Mouse (Mus musculus) ovary, postnatal 10 days (tissue): ENCODE measurements around the gene Cyp11a1.

ENCODE experiments used
- DNase-seq: peaks from one replicate; pipeline ENCODE4 v3.0.0; 2022; ENCODE audit warnings: low spot score

Gene Cyp11a1

GRCm38 (mm10) chr9:57972776-57973439 lies 33.3 kb upstream of the Cyp11a1 start:
- DNase-seq: no peak

GRCm38 (mm10) chr9:57973440-57974066 lies 32.7 kb upstream of the Cyp11a1 start:
- DNase-seq: no peak

- DNase-seq: no peak
Measured at GRCm38 (mm10) chr9:57974221-57974620, 32.0 kb upstream of the Cyp11a1 start.

- DNase-seq: no peak
Measured at GRCm38 (mm10) chr9:57975200-57975821, 30.9 kb upstream of the Cyp11a1 start.

GRCm38 (mm10) chr9:57978025-57978424 lies 28.2 kb upstream of the Cyp11a1 start:
- DNase-seq: no peak

- no peak for DNase-seq
Measured at GRCm38 (mm10) chr9:57978858-57979257, 27.4 kb upstream of the Cyp11a1 start.

- no peak for DNase-seq
Measured at GRCm38 (mm10) chr9:57980570-57980969, 25.6 kb upstream of the Cyp11a1 start.

GRCm38 (mm10) chr9:57985304-57985703 lies 20.9 kb upstream of the Cyp11a1 start:
- no peak for DNase-seq

- DNase-seq: no peak
Measured at GRCm38 (mm10) chr9:57986293-57986692, 19.9 kb upstream of the Cyp11a1 start.

- no peak for DNase-seq
Measured at GRCm38 (mm10) chr9:57988098-57988497, 18.1 kb upstream of the Cyp11a1 start.

- DNase-seq: no peak
Measured at GRCm38 (mm10) chr9:57989309-57989708, 16.9 kb upstream of the Cyp11a1 start.

GRCm38 (mm10) chr9:57990438-57991110 lies 15.6 kb upstream of the Cyp11a1 start:
- no peak for DNase-seq

GRCm38 (mm10) chr9:57992060-57992459 lies 14.2 kb upstream of the Cyp11a1 start:
- no peak for DNase-seq

GRCm38 (mm10) chr9:57992781-57993591 lies 13.2 kb upstream of the Cyp11a1 start:
- no peak for DNase-seq

GRCm38 (mm10) chr9:57995282-57995681 lies 10.9 kb upstream of the Cyp11a1 start:
- no peak for DNase-seq

- DNase-seq: no peak
Measured at GRCm38 (mm10) chr9:57997511-57998031, 8.6 kb upstream of the Cyp11a1 start.

- no peak for DNase-seq
Measured at GRCm38 (mm10) chr9:57998032-57998659, 8.1 kb upstream of the Cyp11a1 start.

- no peak for DNase-seq
Measured at GRCm38 (mm10) chr9:57998685-57999084, 7.5 kb upstream of the Cyp11a1 start.

GRCm38 (mm10) chr9:57999676-58000075 lies 6.5 kb upstream of the Cyp11a1 start:
- no peak for DNase-seq

GRCm38 (mm10) chr9:58003272-58003671 lies 2.9 kb upstream of the Cyp11a1 start:
- no peak for DNase-seq

- DNase-seq: no peak
Measured at GRCm38 (mm10) chr9:58008336-58009014, 2.3 kb downstream of the Cyp11a1 start.
